Mouse (Mus musculus) kidney, adult 2 months (tissue): Measurements from ENCODE around the gene Hoxc5. TPM values are rescaled to one million over a fixed set of nuclear protein-coding genes. Genes with fewer than 3 reads are reported as not detected.

Source experiments
- DNase-seq: peaks from one replicate; pipeline ENCODE4 v3.0.0; 2021
- H3K27ac ChIP-seq: fragments of 200-500 bp; 2 replicates; pipeline ENCODE4 v1.5.1; 2012; ENCODE audit warnings: low read depth, low read length, control low read depth, inconsistent platforms; ENCODE audit not compliant: insufficient read depth
- H3K27me3 ChIP-seq: fragments of 200-500 bp; replicated peaks from 2 replicates; pipeline ENCODE4 v1.6.1; 2012; ENCODE audit warnings: mild to moderate bottlenecking, moderate library complexity, low read length, inconsistent platforms; ENCODE audit not compliant: control insufficient read depth, insufficient read depth
- H3K36me3 ChIP-seq: fragments of 200-500 bp; 2 replicates; pipeline ENCODE4 v1.6.1; 2012; ENCODE audit warnings: mild to moderate bottlenecking, moderate library complexity, low read length, inconsistent platforms; ENCODE audit not compliant: control insufficient read depth, insufficient read depth
- H3K4me1 ChIP-seq: fragments of 200-500 bp; 2 replicates; pipeline ENCODE4 v1.6.1; 2011; ENCODE audit warnings: low read length; ENCODE audit not compliant: control insufficient read depth, insufficient read depth
- H3K4me3 ChIP-seq: fragments of 200-500 bp; 2 replicates; pipeline ENCODE4 v1.5.1; 2011; ENCODE audit warnings: mild to moderate bottlenecking, low read depth, low read length, control low read depth; ENCODE audit not compliant: insufficient read depth
- CTCF ChIP-seq: fragments of 200-500 bp; conservative IDR thresholded peaks from 2 replicates; pipeline ENCODE4 v1.5.1; 2011; ENCODE audit warnings: low read depth, mild to moderate bottlenecking, control low read depth, low read length, moderate library complexity, mixed read lengths; ENCODE audit not compliant: insufficient read depth, insufficient read length
- POLR2A ChIP-seq: fragments of 200-500 bp; IDR thresholded peaks from one replicate; pipeline ENCODE4 v1.6.1; 2011; ENCODE audit warnings: low read depth, low read length, control low read depth
- WGBS: fragments of 180-500 bp; shearing (Covaris S2); methylation state at CpG from one replicate; pipeline ENCODE4 v1.1.7; 2018; 5-methylcytosine and 5-hydroxymethylcytosine counted together
- polyA plus RNA-seq: library from polyadenylated mRNA; depleted of rRNA; stranded (reverse); fragments of >200 nt; gene quantifications from 2 replicates; pipeline ENCODE4 v1.2.3, GENCODE M21; 2012; rRNA removed

Hoxc5 gene
- polyA plus RNA-seq, 1 experiment = 4.0 TPM

DNA sequence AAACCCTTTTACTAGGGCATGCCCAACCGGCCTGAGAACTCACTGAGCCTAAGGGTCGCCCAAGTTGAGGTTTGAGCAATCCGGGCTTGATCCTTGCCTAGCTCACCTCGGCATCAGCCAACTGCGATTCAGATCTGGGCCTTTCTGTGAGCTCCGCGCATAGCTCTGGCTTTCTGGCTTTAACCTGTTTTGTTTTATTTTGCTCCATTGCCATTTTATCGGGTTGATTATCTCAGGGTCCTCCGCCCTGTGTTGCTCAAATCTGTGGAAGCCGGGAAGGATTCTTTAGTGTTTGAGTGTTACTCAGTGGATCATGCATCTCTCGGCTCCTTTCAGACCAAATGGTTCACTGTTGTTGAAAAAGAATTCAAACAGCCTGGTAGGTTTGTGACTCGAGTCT, 91.5 kb downstream of the Hoxc5 start:
- peaks cover 8% of the 10 kb centered on the region; the same call in 1 of the 2 replicates for H3K4me1 ChIP-seq
- peak; percentile 41 for DNase-seq
- H3K36me3 ChIP-seq = no peaks in the 10 kb centered on the region
- H3K4me3 ChIP-seq = peak overlapping the region; percentile 4
- TF ChIP-seq POLR2A = no peak
- TF ChIP-seq CTCF = no peak
- no peaks in the 10 kb centered on the region for H3K27me3 ChIP-seq
- H3K27ac ChIP-seq = peak overlapping the region; percentile 94
- 27% methylated on average over 12 of the region's 12 CpGs for WGBS

GRCm38 (mm10) chr15:103059393-103059992, 92.2 kb downstream of the Hoxc5 start:
- Histone ChIP-seq H3K27me3 (no peaks in the 10 kb centered on the region), H3K4me1 (peaks cover 8% of the 10 kb centered on the region; the same call in 1 of the 2 replicates), H3K4me3 (peak overlapping the region; percentile 66), H3K27ac (peak overlapping the region; percentile 94), H3K36me3 (no peaks in the 10 kb centered on the region)
- TF ChIP-seq CTCF (no peak), POLR2A (no peak)
- 14% methylated on average over 21 of the region's 21 CpGs for WGBS
- DNase-seq = peak; percentile 43

DNA sequence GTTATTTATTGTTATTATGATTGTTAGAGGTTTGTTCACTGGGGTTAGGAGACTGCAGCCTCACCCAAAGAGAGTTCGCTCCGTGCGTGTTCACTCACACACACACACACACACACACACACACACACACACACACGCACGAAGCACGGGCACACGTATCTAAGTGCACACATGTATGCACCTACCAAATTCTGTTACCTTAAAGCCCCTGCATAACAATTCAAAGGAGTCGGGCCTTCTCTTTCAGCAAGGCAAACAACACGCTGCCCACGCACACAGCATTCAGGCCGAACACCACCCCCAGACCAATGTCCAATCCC, 92.7 kb downstream of the Hoxc5 start:
- TF ChIP-seq POLR2A = no peak
- no peak for TF ChIP-seq CTCF
- peaks cover 8% of the 10 kb centered on the region; the same call in 1 of the 2 replicates for H3K4me1 ChIP-seq
- WGBS = 39% methylated on average over 11 of the region's 11 CpGs
- peak overlapping the region; percentile 94 for H3K27ac ChIP-seq
- H3K4me3 ChIP-seq = peak overlapping the region; percentile 66
- DNase-seq = no peak
- H3K27me3 ChIP-seq = no peaks in the 10 kb centered on the region
- no peaks in the 10 kb centered on the region for H3K36me3 ChIP-seq

DNA sequence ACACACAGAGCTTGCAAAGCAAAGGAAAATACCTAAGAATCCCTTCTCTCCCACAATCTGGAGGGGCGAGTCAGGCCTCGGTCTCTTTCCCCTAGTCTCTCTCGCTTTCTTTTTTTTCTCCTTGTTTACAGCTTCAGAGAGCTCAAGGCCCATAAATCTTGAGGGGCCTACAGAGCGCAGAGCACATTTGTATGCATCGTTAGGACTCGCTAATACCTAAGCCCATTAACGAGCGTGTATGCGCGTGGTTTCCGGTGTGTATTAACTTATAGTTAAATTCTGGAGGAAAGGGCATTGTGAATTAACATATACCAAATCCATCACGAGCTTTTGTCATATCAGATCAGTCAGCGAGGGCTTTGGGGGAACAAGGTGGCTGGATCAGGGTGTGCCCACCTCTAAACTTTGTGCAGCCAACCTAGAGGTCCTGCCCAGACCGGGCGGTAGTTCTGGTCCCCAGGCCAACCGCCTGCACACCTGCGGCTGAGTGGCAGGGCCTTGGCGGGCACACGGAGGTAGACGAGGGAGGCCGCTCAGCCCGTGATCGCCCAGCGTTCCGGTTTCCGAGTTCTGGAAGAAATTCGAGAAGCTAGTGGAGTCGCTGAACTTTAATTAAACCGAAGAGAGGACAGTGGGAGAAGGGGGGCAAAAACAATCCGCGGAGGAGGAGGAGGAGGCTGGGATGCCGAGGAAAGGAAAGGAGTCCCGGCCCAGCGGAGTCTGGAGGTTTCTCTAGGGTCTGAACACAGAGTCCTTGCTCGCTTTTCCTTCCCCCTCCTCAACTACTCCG, 93.3 kb downstream of the Hoxc5 start:
- peak overlapping the region; percentile 94 for H3K27ac ChIP-seq
- H3K27me3 ChIP-seq = no peaks in the 10 kb centered on the region
- peak overlapping the region; percentile 66 for H3K4me3 ChIP-seq
- peak; percentile 9 for TF ChIP-seq POLR2A
- no peak for TF ChIP-seq CTCF
- DNase-seq = peak; percentile 85
- WGBS = 19% methylated on average over 36 of the region's 36 CpGs
- H3K4me1 ChIP-seq = peaks cover 8% of the 10 kb centered on the region; the same call in 1 of the 2 replicates
- H3K36me3 ChIP-seq = no peaks in the 10 kb centered on the region

- no peaks in the 10 kb centered on the region for H3K36me3 ChIP-seq
- no peak for TF ChIP-seq POLR2A
- TF ChIP-seq CTCF = no peak
- H3K27ac ChIP-seq = peak overlapping the region; percentile 94
- 8% methylated on average over 30 of the region's 30 CpGs for WGBS
- H3K27me3 ChIP-seq = no peaks in the 10 kb centered on the region
- H3K4me1 ChIP-seq = peaks cover 5% of the 10 kb centered on the region; the same call in 1 of the 2 replicates
- peak; percentile 89 for DNase-seq
- H3K4me3 ChIP-seq = peak overlapping the region; percentile 66
These were observed 94.0 kb downstream of the Hoxc5 start for GRCm38 (mm10) chr15:103061131-103061825.

DNA sequence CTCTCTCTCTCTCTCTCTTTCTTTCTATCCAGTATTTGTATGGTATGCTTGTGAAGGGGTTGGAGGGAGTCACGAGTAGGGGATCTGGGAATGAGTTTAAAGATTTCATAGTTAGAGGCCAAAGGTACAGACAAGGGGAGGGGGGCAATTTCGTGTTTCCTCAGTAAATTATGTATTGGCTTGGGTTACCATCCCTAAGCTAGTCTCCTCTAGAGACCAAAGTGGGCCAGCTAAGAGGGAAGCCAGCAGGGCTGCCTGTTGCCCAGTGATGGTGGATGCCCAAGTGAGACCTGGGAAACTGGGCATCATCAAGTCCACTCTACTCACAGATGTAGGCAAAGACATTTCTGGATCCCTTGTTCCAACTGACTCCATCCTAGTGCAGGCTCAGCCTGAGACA, 94.7 kb downstream of the Hoxc5 start:
- H3K36me3 ChIP-seq = no peaks in the 10 kb centered on the region
- WGBS = 32% methylated on average over 2 of the region's 2 CpGs
- TF ChIP-seq POLR2A = no peak
- TF ChIP-seq CTCF = no peak
- H3K27me3 ChIP-seq = no peaks in the 10 kb centered on the region
- DNase-seq = no peak
- H3K27ac ChIP-seq = peak overlapping the region; percentile 30; the same call in 1 of the 2 replicates
- H3K4me1 ChIP-seq = peaks cover 3% of the 10 kb centered on the region; the same call in 1 of the 2 replicates
- H3K4me3 ChIP-seq = no peak overlapping the region

- H3K27me3 ChIP-seq = no peaks in the 10 kb centered on the region
- H3K4me1 ChIP-seq = peaks cover 7% of the 10 kb centered on the region; the same call in 1 of the 2 replicates
- no peak overlapping the region for H3K4me3 ChIP-seq
- H3K27ac ChIP-seq = no peak overlapping the region
- no peak for DNase-seq
- TF ChIP-seq CTCF (no peak), POLR2A (no peak)
- H3K36me3 ChIP-seq = no peaks in the 10 kb centered on the region
- WGBS = 65% methylated on average over 7 of the region's 7 CpGs
These were observed 98.4 kb downstream of the Hoxc5 start for GRCm38 (mm10) chr15:103065642-103066041.

Other genes with a start within 250 kb of the Hoxc5 start
- gene Calcoco1, start 245.3 kb upstream of the Hoxc5 start, polyA plus RNA-seq = 57.7 and 60.6 TPM in 2 replicates
- not detected in 2 replicates for gene Hoxc13, start 46.3 kb upstream of the Hoxc5 start, polyA plus RNA-seq
- gene Hoxc12, start 30.7 kb upstream of the Hoxc5 start, polyA plus RNA-seq = not detected in 2 replicates
- gene Hoxc11, start 13.0 kb upstream of the Hoxc5 start, polyA plus RNA-seq = 0.25 and 0.30 TPM in 2 replicates
- 16.4 and 16.7 TPM in 2 replicates for gene Hoxc10, start 647 bp upstream of the Hoxc5 start, polyA plus RNA-seq
- 5.5 and 7.3 TPM in 2 replicates for gene Hoxc9, start 9.0 kb downstream of the Hoxc5 start, polyA plus RNA-seq
- gene Hoxc8, start 23.2 kb downstream of the Hoxc5 start, polyA plus RNA-seq = 3.4 and 4.0 TPM in 2 replicates
- 24.7 and 25.4 TPM in 2 replicates for gene Hoxc6, start 30.8 kb downstream of the Hoxc5 start, polyA plus RNA-seq
- gene Hoxc4, start 51.5 kb downstream of the Hoxc5 start, polyA plus RNA-seq = 2.5 and 2.7 TPM in 2 replicates
- gene Smug1, start 199.6 kb downstream of the Hoxc5 start, polyA plus RNA-seq = 15.5 and 19.4 TPM in 2 replicates